Mouse (Mus musculus) hindbrain, embryonic 15.5 days (tissue): Measurements from ENCODE around the gene Fshb. TPM values are rescaled to one million over a fixed set of nuclear protein-coding genes. Genes with fewer than 3 reads are reported as not detected.

Source experiments
- ATAC-seq: fragments of 200-750 bp; cut with Nextera tagmentation; 2 replicates; pipeline ENCODE4 v1.8.0; 2017; ENCODE audit warnings: low read depth, moderate number of reproducible peaks, moderate TSS enrichment; ENCODE audit not compliant: low FRiP score
- H3K27ac ChIP-seq: fragments of 300-500 bp; sonication (generic); replicated peaks from 2 replicates; pipeline ENCODE4 v1.5.1; 2015; ENCODE audit warnings: mild to moderate bottlenecking, inconsistent platforms
- H3K27me3 ChIP-seq: fragments of 300-500 bp; sonication (generic); 2 replicates; pipeline ENCODE4 v1.6.1; 2015; ENCODE audit warnings: control low read depth, inconsistent platforms
- H3K36me3 ChIP-seq: fragments of 300-500 bp; sonication (generic); 2 replicates; pipeline ENCODE4 v1.6.1; 2015; ENCODE audit warnings: control low read depth, inconsistent platforms
- H3K4me1 ChIP-seq: fragments of 300-500 bp; sonication (generic); replicated peaks from 2 replicates; pipeline ENCODE4 v1.6.1; 2015; ENCODE audit warnings: control low read depth, inconsistent platforms
- H3K4me2 ChIP-seq: fragments of 300-500 bp; sonication (generic); 2 replicates; pipeline ENCODE4 v1.6.1; 2015; ENCODE audit warnings: moderate library complexity, mild to moderate bottlenecking, inconsistent platforms
- H3K4me3 ChIP-seq: fragments of 300-500 bp; sonication (generic); 2 replicates; pipeline ENCODE4 v1.5.1; 2015; ENCODE audit warnings: mild to moderate bottlenecking, inconsistent platforms
- H3K9ac ChIP-seq: fragments of 300-500 bp; sonication (generic); 2 replicates; pipeline ENCODE4 v1.6.1; 2015; ENCODE audit warnings: inconsistent platforms
- H3K9me3 ChIP-seq: fragments of 300-500 bp; sonication (generic); 2 replicates; pipeline ENCODE4 v1.6.1; 2016; ENCODE audit warnings: control low read depth, inconsistent platforms
- WGBS: fragments of 180-500 bp; shearing (Covaris S2); methylation state at CpG from one replicate; pipeline ENCODE4 v1.1.7; 2015; 5-methylcytosine and 5-hydroxymethylcytosine counted together
- polyA plus RNA-seq: library from polyadenylated mRNA; unstranded; fragments of >200 nt; fragmentation: Nextera tagmentation; extraction: Ambion mirVana; gene quantifications from 2 replicates; pipeline ENCODE4 v1.2.1, GENCODE M21; 2015

The Fshb gene
- not detected in 2 replicates for polyA plus RNA-seq

DNA sequence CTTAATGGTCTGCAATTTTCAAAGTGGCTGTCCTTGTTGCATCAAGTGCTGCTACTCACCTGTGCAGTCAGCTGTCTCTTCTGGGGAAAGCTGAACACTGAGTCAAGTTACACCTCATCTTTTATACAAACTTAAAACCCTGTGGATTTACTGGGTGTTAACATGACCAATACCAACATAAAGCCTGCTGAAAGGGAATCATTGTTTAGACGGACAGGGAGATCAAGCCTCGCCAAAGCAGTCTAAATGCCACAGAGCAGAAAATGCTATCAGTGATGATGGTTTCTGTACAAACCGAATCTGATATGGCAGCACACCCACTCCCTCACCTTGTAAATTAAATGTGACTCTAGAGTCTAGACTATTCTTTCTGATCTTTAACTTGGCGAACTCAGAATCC is at the start of gene Fshb:
TSS of gene Fshb (minus strand) at position 101 of the 400 bp plus-strand sequence.
- H3K9ac ChIP-seq = no peak within 1 kb of the TSS
- no peaks in the 10 kb centered on the region for H3K4me1 ChIP-seq
- no peaks in the 10 kb centered on the region for H3K27me3 ChIP-seq
- H3K4me2 ChIP-seq = no peak within 1 kb of the TSS
- WGBS = 80% methylated on average over 4 of the region's 4 CpGs
- H3K4me3 ChIP-seq = no peak within 1 kb of the TSS
- no peak within 1 kb of the TSS for H3K27ac ChIP-seq
- ATAC-seq = no peak
- H3K9me3 ChIP-seq = no peaks in the 10 kb centered on the region
- H3K36me3 ChIP-seq = no peaks in the 10 kb centered on the region

DNA sequence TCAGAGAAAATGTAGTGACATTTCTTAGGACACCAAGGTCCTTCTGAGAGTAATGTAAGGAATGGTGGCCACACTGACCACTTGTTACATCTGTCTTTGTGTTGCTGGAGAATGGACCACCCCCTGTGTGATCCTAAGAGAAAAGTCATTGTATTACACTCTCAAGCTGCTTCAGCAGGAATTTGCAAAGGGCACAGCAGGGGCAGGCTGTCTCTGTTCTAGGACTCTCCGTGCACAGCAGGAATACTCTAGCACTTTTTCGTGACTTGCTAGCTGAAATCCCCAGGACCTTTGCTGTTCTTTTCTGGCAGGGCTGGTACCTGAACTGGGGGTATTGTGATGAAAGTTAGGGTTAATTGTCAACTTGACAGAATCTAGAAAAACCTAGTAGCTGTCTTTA is 24.8 kb upstream of the Fshb start:
- no peak for ATAC-seq
- no peaks in the 10 kb centered on the region; the same call in 1 of the 2 replicates for H3K4me1 ChIP-seq
- H3K27ac ChIP-seq = no peak overlapping the region
- no peaks in the 10 kb centered on the region for H3K9me3 ChIP-seq
- no peak overlapping the region for H3K9ac ChIP-seq
- WGBS = 11% methylated on average over 2 of the region's 2 CpGs
- no peaks in the 10 kb centered on the region for H3K36me3 ChIP-seq
- H3K4me2 ChIP-seq = no peak overlapping the region
- no peaks in the 10 kb centered on the region for H3K27me3 ChIP-seq
- H3K4me3 ChIP-seq = no peak overlapping the region

DNA sequence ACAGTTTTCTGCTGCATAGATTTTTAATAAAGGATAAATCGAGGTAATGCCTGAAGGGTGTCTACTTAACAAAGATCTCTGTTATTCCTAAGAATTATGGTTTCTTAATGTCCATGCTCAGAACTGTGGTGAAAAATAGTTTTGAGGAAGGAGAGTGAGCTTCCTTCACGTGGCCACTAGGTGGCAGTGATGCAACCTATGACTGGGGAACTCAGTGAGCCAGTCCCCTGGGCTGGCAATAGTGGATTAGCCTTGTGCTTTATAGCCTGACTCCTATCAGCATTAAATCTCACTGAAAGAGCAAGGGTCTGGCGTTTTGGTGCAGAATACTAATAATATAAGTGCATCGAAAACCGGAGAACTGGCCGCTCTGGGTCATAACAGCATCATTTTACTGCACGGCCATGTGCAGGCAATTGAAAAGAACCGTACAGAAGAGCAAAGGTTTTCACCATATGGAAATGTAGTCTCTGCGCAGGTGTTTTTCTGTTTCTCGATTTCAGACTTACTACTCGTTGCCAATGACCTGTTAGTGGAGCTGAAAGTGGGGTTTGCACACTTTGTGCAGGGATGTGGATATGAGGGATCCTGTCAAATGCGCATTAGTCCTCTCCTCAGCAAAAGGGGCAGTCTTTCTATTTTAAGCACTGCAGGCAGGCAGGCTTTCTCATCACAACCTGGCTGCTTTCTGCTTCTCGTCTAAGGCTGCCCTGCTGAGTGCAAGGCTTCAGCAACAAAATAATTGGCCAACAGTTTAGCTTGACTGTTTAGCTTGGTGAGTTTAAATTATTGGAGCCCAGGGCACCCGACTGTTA is 23.8 kb upstream of the Fshb start:
- no peaks in the 10 kb centered on the region for H3K27me3 ChIP-seq
- no peak overlapping the region for H3K9ac ChIP-seq
- 47% methylated on average over 14 of the region's 14 CpGs for WGBS
- H3K36me3 ChIP-seq = no peaks in the 10 kb centered on the region
- no peaks in the 10 kb centered on the region; the same call in 1 of the 2 replicates for H3K4me1 ChIP-seq
- ATAC-seq = peak; percentile 77
- H3K9me3 ChIP-seq = no peaks in the 10 kb centered on the region
- H3K4me2 ChIP-seq = peak overlapping the region; percentile 22
- peak overlapping the region; percentile 59; the same call in 1 of the 2 replicates for H3K27ac ChIP-seq
- H3K4me3 ChIP-seq = no peak overlapping the region

DNA sequence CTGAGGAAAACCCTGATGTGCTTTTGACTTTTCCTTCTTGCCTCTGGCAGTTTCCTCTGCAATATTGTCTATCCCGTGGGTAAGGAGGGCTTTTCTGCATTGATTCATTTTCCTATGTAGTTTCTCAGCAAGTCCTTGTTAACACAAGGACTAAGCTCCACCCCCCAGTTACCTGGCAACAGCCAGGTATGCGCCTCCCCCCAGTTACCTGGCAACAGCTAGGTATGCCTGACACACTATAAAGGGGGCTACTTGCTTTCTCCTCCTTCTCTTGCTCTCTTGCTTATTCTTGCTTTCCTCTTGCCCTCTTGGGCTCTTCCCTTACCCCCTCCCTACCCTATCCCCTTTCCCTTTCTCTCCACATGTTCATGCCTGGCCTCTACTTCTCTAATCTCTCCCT is 3.8 kb upstream of the Fshb start:
- WGBS = 40% methylated on average over 2 of the region's 2 CpGs
- ATAC-seq = no peak

DNA sequence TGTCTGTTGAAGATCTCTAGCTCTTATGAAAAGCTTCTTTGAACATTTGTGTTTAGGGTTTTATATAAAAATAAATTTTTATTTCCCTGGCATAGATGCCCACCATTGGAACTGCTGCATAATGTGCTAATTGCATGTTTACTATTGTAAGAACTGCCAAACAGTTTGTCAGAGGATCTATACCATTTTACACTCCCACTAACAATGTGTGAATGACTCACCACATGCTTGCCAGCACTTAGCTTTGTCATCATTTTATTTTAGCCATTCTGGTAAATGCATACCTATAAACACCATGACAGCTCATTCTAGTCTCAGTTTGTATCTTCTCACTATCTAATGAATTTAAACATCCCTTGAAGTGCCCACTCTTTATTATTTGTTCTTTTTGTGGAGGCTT is 13.5 kb downstream of the Fshb start:
- Histone ChIP-seq H3K4me1 (no peaks in the 10 kb centered on the region), H3K9me3 (no peaks in the 10 kb centered on the region), H3K36me3 (no peaks in the 10 kb centered on the region), H3K27ac (no peak overlapping the region), H3K4me3 (no peak overlapping the region), H3K4me2 (no peak overlapping the region), H3K27me3 (no peaks in the 10 kb centered on the region), H3K9ac (no peak overlapping the region)
- no peak for ATAC-seq

More for the DNA sequence above, 3.8 kb upstream of the Fshb start:
- Histone ChIP-seq H3K27me3 (no peaks in the 10 kb centered on the region), H3K9ac (no peak overlapping the region), H3K9me3 (no peaks in the 10 kb centered on the region), H3K4me1 (no peaks in the 10 kb centered on the region), H3K27ac (no peak overlapping the region), H3K4me3 (no peak overlapping the region), H3K36me3 (no peaks in the 10 kb centered on the region), H3K4me2 (no peak overlapping the region)

DNA sequence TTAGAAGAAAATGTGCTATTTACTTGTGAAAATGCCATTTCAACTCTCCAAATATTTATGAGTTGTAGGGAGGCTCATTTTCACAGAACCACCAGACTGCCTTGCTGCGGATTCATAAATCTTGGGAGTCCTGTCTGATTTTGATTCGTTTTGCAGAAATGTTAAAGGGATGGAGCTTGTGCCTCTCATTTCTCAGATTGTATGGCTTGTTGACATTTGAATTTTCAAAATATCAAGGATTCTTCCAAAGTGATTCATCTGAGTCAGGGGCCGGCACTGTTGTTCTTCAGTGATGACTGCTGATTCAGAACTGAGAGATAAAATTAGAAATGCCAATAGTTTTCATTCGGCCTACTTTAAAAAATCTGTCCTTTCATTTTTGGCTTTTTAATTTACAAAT is 18.6 kb downstream of the Fshb start:
- WGBS = 76% methylated on average over 4 of the region's 4 CpGs

DNA sequence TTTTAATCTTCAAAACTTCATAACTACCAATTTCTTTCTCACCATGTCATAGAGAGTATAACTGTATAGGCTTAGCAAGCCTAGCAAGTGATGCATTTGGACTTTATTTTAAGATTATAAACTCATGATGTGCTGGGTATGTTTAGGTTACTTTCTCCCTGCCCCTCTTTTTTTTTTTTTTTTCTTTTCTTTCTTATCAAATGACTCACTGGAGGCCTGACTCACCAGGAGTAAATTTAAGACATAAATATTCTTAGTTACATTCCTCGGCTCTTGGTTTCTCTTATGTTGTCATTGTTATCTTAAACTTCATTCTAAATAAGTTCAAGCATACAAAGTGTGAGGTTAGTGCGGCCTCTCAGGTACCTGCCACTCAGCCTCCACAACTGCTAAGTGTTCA is 23.5 kb downstream of the Fshb start:
- Histone ChIP-seq H3K4me1 (no peaks in the 10 kb centered on the region), H3K4me3 (no peak overlapping the region), H3K9ac (no peak overlapping the region), H3K36me3 (no peaks in the 10 kb centered on the region), H3K27me3 (no peaks in the 10 kb centered on the region), H3K27ac (no peak overlapping the region), H3K4me2 (no peak overlapping the region), H3K9me3 (no peaks in the 10 kb centered on the region)
- no peak for ATAC-seq
- 89% methylated on average over 2 of the region's 2 CpGs for WGBS

More for the DNA sequence above, 18.6 kb downstream of the Fshb start:
- Histone ChIP-seq H3K36me3 (no peaks in the 10 kb centered on the region), H3K4me1 (no peaks in the 10 kb centered on the region), H3K4me2 (no peak overlapping the region), H3K9me3 (no peaks in the 10 kb centered on the region), H3K27me3 (no peaks in the 10 kb centered on the region), H3K9ac (no peak overlapping the region), H3K27ac (no peak overlapping the region), H3K4me3 (no peak overlapping the region)
- no peak for ATAC-seq

DNA sequence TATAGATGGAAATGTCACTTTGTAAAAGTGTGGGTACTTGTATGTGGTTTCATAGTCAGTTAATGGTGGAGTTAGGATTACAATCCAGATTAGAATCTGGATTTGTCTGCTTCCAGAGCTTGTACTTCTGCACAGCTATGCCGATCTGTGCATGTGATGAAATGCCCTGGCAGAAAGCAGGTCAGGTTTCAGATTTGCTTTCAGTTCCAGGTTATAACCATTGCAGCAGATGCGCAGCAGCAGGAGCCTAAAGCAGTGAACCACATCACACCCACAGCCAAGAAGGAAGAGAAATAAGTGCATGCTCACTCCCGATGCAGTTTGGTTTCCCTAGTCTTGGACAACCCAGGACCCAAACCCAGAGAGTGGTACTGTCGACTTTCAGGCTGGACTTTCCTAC is 34.8 kb downstream of the Fshb start:
- H3K9me3 ChIP-seq = no peaks in the 10 kb centered on the region
- no peak overlapping the region for H3K4me3 ChIP-seq
- H3K9ac ChIP-seq = no peak overlapping the region
- no peaks in the 10 kb centered on the region for H3K4me1 ChIP-seq
- ATAC-seq = no peak
- H3K4me2 ChIP-seq = no peak overlapping the region
- H3K27ac ChIP-seq = no peak overlapping the region
- no peaks in the 10 kb centered on the region for H3K36me3 ChIP-seq
- 87% methylated on average over 4 of the region's 4 CpGs for WGBS
- no peaks in the 10 kb centered on the region for H3K27me3 ChIP-seq

DNA sequence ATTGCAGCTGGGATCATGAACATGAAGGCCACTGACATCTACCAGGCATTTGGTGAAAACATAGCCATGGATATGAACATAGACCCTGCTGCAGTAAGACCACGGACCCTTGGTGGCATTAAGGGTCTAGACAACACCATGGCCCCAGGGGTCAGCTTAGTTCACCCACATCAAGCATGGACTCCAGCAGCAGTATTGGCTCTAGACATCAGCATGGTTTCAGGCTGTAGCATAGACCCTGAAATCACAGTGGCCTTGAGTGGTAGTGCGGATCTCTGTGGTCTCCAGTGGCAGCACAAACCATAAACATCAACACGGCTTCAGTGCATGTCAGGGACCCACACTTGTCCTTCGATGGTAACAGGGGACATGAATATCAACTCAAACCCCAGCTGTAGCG is 36.7 kb downstream of the Fshb start:
- no peak overlapping the region for H3K27ac ChIP-seq
- no peaks in the 10 kb centered on the region for H3K27me3 ChIP-seq
- H3K36me3 ChIP-seq = no peaks in the 10 kb centered on the region
- ATAC-seq = no peak
- no peak overlapping the region for H3K4me3 ChIP-seq
- no peak overlapping the region for H3K4me2 ChIP-seq
- H3K4me1 ChIP-seq = 0 out of 2 replicates have a peak, but pooled peaks cover 5% of the 10 kb centered on the region
- WGBS = 92% methylated on average over 5 of the region's 5 CpGs
- no peaks in the 10 kb centered on the region for H3K9me3 ChIP-seq
- no peak overlapping the region for H3K9ac ChIP-seq

DNA sequence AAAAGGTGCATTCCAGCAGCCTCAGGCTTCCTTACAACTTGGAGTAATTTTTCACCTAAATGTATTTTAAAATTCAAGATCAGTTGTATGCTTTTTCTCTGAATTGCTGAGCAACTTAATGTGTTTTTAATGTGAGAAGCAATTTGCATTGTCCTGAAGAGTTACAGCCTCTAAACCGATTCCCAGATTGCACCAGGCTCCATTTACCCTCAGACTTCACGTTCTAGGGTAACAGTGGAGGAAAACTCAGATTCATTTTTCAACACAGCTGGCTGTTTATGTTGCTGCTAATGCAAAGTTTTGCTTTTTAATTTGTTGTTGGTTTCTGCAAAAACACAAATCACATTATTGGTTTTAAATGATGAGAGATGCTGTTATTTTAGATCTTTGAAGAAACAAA is 40.1 kb downstream of the Fshb start:
- no peak overlapping the region for H3K4me3 ChIP-seq
- no peaks in the 10 kb centered on the region for H3K27me3 ChIP-seq
- H3K4me1 ChIP-seq = 0 out of 2 replicates have a peak, but pooled peaks cover 5% of the 10 kb centered on the region
- H3K4me2 ChIP-seq = no peak overlapping the region
- ATAC-seq = no peak
- H3K9ac ChIP-seq = no peak overlapping the region
- no peaks in the 10 kb centered on the region for H3K36me3 ChIP-seq
- H3K27ac ChIP-seq = 0 out of 2 replicates have a peak overlapping the region, but pooled peaks have one; percentile 38
- H3K9me3 ChIP-seq = no peaks in the 10 kb centered on the region
- 44% methylated on average over 2 of the region's 2 CpGs for WGBS

DNA sequence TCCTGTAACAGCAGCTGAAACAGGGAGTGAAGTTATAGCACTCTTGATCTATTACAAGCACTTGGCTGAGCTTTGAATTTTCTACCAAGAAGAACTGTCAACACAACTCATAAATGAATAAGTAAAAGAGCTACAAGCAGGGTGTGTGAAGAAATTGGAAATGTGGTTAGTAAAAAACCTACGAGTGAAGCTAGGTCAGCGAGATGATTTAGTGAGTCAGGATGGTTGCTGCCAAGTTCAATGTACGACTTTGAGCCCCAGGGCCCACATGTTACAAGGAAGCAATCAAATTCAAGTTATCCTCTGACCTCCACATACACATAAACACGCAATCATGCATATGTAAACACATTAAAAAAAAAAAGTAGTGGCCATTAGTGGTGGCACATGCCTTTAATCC is 46.3 kb downstream of the Fshb start:
- Histone ChIP-seq H3K9ac (no peak overlapping the region), H3K4me2 (no peak overlapping the region), H3K36me3 (no peaks in the 10 kb centered on the region), H3K4me3 (no peak overlapping the region), H3K27ac (no peak overlapping the region), H3K4me1 (no peaks in the 10 kb centered on the region), H3K27me3 (no peaks in the 10 kb centered on the region), H3K9me3 (no peaks in the 10 kb centered on the region)
- ATAC-seq = no peak
- WGBS = 88% methylated on average over 4 of the region's 4 CpGs

DNA sequence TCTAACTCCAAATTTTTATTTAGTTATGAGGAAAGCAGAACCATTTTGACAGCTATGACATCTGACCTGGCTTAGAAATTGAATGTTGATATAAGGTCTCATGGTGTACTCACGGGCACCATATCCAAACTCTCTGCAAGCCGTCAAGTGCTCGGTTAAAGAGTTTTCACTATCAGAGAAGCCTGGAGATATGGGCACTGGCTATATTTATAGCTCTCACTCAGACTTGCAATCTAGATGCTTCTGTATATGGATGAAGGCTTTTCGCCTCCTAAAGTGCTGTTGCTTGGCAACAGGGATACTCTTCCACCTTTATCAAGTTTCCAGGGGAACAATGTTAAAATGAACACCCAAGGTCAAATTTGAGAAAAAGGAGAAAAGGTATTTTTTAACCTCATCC is 47.1 kb downstream of the Fshb start:
- Histone ChIP-seq H3K27me3 (no peaks in the 10 kb centered on the region), H3K4me3 (no peak overlapping the region), H3K9ac (no peak overlapping the region), H3K4me1 (no peaks in the 10 kb centered on the region), H3K36me3 (no peaks in the 10 kb centered on the region), H3K27ac (no peak overlapping the region), H3K9me3 (no peaks in the 10 kb centered on the region), H3K4me2 (no peak overlapping the region)
- no peak for ATAC-seq
- 77% methylated on average over 4 of the region's 4 CpGs for WGBS

DNA sequence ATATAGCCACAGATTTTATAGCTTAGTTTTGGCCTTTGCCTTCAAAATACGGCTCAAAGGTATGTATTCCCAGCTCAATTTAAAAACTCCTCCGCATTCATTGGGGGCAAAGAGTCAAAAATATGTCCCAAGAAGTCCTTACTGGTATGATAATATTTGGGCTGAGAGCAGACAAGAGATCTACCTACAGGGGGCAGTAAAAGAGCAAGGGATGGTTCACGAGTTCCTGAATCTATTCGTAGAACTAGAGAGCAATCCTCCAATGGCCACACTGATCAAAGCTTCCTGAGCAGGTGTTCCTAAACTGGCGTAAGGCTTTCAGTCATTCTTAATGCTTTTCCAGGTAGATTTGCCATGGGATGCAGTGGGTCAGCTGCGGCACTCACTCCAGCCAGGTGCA is 49.3 kb downstream of the Fshb start:
- 85% methylated on average over 6 of the region's 6 CpGs for WGBS
- no peak overlapping the region for H3K4me2 ChIP-seq
- H3K27me3 ChIP-seq = no peaks in the 10 kb centered on the region
- H3K9me3 ChIP-seq = no peaks in the 10 kb centered on the region
- H3K27ac ChIP-seq = no peak overlapping the region
- no peak overlapping the region for H3K4me3 ChIP-seq
- H3K4me1 ChIP-seq = no peaks in the 10 kb centered on the region
- no peak overlapping the region for H3K9ac ChIP-seq
- ATAC-seq = no peak
- H3K36me3 ChIP-seq = no peaks in the 10 kb centered on the region
